Mouse (Mus musculus) limb, embryonic 15.5 days (tissue): Measurements from ENCODE around the gene Fmc1. TPM values are rescaled to one million over a fixed set of nuclear protein-coding genes. Genes with fewer than 3 reads are reported as not detected.

ENCODE experiments used
- ATAC-seq: fragments of 200-750 bp; cut with Nextera tagmentation; 2 replicates; pipeline ENCODE4 v1.8.0; 2017; ENCODE audit warnings: low read depth, moderate TSS enrichment; ENCODE audit not compliant: insufficient number of reproducible peaks, low FRiP score, low TSS enrichment
- H3K27ac ChIP-seq: fragments of 300-500 bp; sonication (generic); 2 replicates; pipeline ENCODE4 v1.5.1; 2015; ENCODE audit warnings: moderate library complexity, mild to moderate bottlenecking, inconsistent platforms
- H3K27me3 ChIP-seq: fragments of 300-500 bp; sonication (generic); 2 replicates; pipeline ENCODE4 v1.6.1; 2015; ENCODE audit warnings: inconsistent platforms
- H3K36me3 ChIP-seq: fragments of 300-500 bp; sonication (generic); 2 replicates; pipeline ENCODE4 v1.6.1; 2015; ENCODE audit warnings: inconsistent platforms
- H3K4me1 ChIP-seq: fragments of 300-500 bp; sonication (generic); 2 replicates; pipeline ENCODE4 v1.6.1; 2015; ENCODE audit warnings: inconsistent platforms
- H3K4me2 ChIP-seq: fragments of 300-500 bp; sonication (generic); 2 replicates; pipeline ENCODE4 v1.6.1; 2015; ENCODE audit warnings: mild to moderate bottlenecking, inconsistent platforms
- H3K4me3 ChIP-seq: fragments of 300-500 bp; sonication (generic); 2 replicates; pipeline ENCODE4 v1.5.1; 2015; ENCODE audit warnings: mild to moderate bottlenecking, inconsistent platforms
- H3K9ac ChIP-seq: fragments of 300-500 bp; sonication (generic); 2 replicates; pipeline ENCODE4 v1.6.1; 2015; ENCODE audit warnings: inconsistent platforms
- H3K9me3 ChIP-seq: fragments of 300-500 bp; sonication (generic); 2 replicates; pipeline ENCODE4 v1.6.1; 2016; ENCODE audit warnings: inconsistent platforms
- WGBS: fragments of 180-500 bp; shearing (Covaris S2); methylation state at CpG from one replicate; pipeline ENCODE4 v1.1.7; 2015; 5-methylcytosine and 5-hydroxymethylcytosine counted together
- polyA plus RNA-seq: library from polyadenylated mRNA; unstranded; fragments of >200 nt; fragmentation: Nextera tagmentation; extraction: Ambion mirVana; gene quantifications from 2 replicates; pipeline ENCODE4 v1.2.1, GENCODE M21; 2015

Gene Fmc1
- polyA plus RNA-seq = 79.5 and 86.9 TPM in 2 replicates

- 5% methylated on average over 41 of the region's 41 CpGs for WGBS
- Histone ChIP-seq H3K27me3 (no peaks in the 10 kb centered on the region), H3K4me1 (peaks cover 6% of the 10 kb centered on the region; the same call in 1 of the 2 replicates), H3K4me3 (peak within 1 kb of the TSS; percentile 92), H3K9me3 (no peaks in the 10 kb centered on the region), H3K27ac (peak within 1 kb of the TSS; percentile 97), H3K4me2 (peak within 1 kb of the TSS; percentile 61), H3K9ac (peak within 1 kb of the TSS; percentile 87), H3K36me3 (no peaks in the 10 kb centered on the region)
- ATAC-seq = peak; percentile 92
These were observed at the start of gene Fmc1 for GRCm38 (mm10) chr6:38533428-38534405. Fmc1 (plus strand) TSS chr6:38533502.

GRCm38 (mm10) chr6:38492550-38492949, 40.8 kb upstream of the Fmc1 start:
- Histone ChIP-seq H3K9ac (no peak overlapping the region), H3K27me3 (no peaks in the 10 kb centered on the region), H3K9me3 (no peaks in the 10 kb centered on the region), H3K36me3 (peaks cover 50% of the 10 kb centered on the region), H3K4me3 (no peak overlapping the region), H3K27ac (no peak overlapping the region), H3K4me2 (no peak overlapping the region), H3K4me1 (no peaks in the 10 kb centered on the region)
- 82% methylated on average over 3 of the region's 3 CpGs for WGBS
- no peak for ATAC-seq

GRCm38 (mm10) chr6:38495641-38496040, 37.7 kb upstream of the Fmc1 start:
- no peak for ATAC-seq
- WGBS = 29% methylated on average over 4 of the region's 4 CpGs
- Histone ChIP-seq H3K27me3 (no peaks in the 10 kb centered on the region), H3K4me3 (no peak overlapping the region), H3K9ac (no peak overlapping the region), H3K4me1 (no peaks in the 10 kb centered on the region), H3K4me2 (no peak overlapping the region), H3K27ac (no peak overlapping the region), H3K9me3 (no peaks in the 10 kb centered on the region), H3K36me3 (peaks cover 57% of the 10 kb centered on the region)

- Histone ChIP-seq H3K4me2 (no peak overlapping the region), H3K27me3 (no peaks in the 10 kb centered on the region), H3K4me1 (no peaks in the 10 kb centered on the region), H3K9me3 (no peaks in the 10 kb centered on the region), H3K9ac (no peak overlapping the region), H3K27ac (no peak overlapping the region), H3K4me3 (no peak overlapping the region), H3K36me3 (no peaks in the 10 kb centered on the region)
- 78% methylated on average over 1 of the region's 1 CpGs for WGBS
- ATAC-seq = no peak
These were observed 21.2 kb upstream of the Fmc1 start for GRCm38 (mm10) chr6:38512096-38512495.

- Histone ChIP-seq H3K4me3 (no peak overlapping the region), H3K9ac (no peak overlapping the region), H3K4me1 (no peaks in the 10 kb centered on the region), H3K27me3 (no peaks in the 10 kb centered on the region), H3K27ac (no peak overlapping the region), H3K9me3 (no peaks in the 10 kb centered on the region), H3K4me2 (no peak overlapping the region), H3K36me3 (no peaks in the 10 kb centered on the region)
- no peak for ATAC-seq
These were observed 20.5 kb upstream of the Fmc1 start for GRCm38 (mm10) chr6:38512830-38513229.

GRCm38 (mm10) chr6:38515201-38515600, 18.1 kb upstream of the Fmc1 start:
- no peaks in the 10 kb centered on the region for H3K4me1 ChIP-seq
- no peak overlapping the region for H3K4me3 ChIP-seq
- no peaks in the 10 kb centered on the region for H3K27me3 ChIP-seq
- H3K36me3 ChIP-seq = no peaks in the 10 kb centered on the region
- H3K9me3 ChIP-seq = no peaks in the 10 kb centered on the region
- no peak overlapping the region for H3K27ac ChIP-seq
- no peak for ATAC-seq
- no peak overlapping the region for H3K4me2 ChIP-seq
- H3K9ac ChIP-seq = no peak overlapping the region
- WGBS = 82% methylated on average over 4 of the region's 4 CpGs

- ATAC-seq = no peak
- Histone ChIP-seq H3K4me1 (peaks cover 3% of the 10 kb centered on the region; the same call in 1 of the 2 replicates), H3K9ac (no peak overlapping the region), H3K27me3 (no peaks in the 10 kb centered on the region), H3K4me3 (no peak overlapping the region), H3K4me2 (0 out of 2 replicates have a peak overlapping the region, but pooled peaks have one; percentile 12), H3K9me3 (no peaks in the 10 kb centered on the region), H3K36me3 (0 out of 2 replicates have a peak, but pooled peaks cover 5% of the 10 kb centered on the region), H3K27ac (no peak overlapping the region)
- WGBS = 26% methylated on average over 8 of the region's 8 CpGs
These were observed 9.5 kb upstream of the Fmc1 start for GRCm38 (mm10) chr6:38523851-38524250.

- no peaks in the 10 kb centered on the region for H3K36me3 ChIP-seq
- no peaks in the 10 kb centered on the region for H3K27me3 ChIP-seq
- H3K9me3 ChIP-seq = no peaks in the 10 kb centered on the region
- WGBS = 42% methylated on average over 5 of the region's 5 CpGs
- H3K4me2 ChIP-seq = no peak overlapping the region
- H3K27ac ChIP-seq = no peak overlapping the region
- ATAC-seq = no peak
- H3K4me3 ChIP-seq = no peak overlapping the region
- H3K9ac ChIP-seq = no peak overlapping the region
- peaks cover 6% of the 10 kb centered on the region; the same call in 1 of the 2 replicates for H3K4me1 ChIP-seq
These were observed 2.0 kb upstream of the Fmc1 start for GRCm38 (mm10) chr6:38531211-38531820.

- Histone ChIP-seq H3K4me3 (peak overlapping the region; percentile 92), H3K27me3 (no peaks in the 10 kb centered on the region), H3K4me1 (peaks cover 6% of the 10 kb centered on the region; the same call in 1 of the 2 replicates), H3K27ac (peak overlapping the region; percentile 97), H3K36me3 (no peaks in the 10 kb centered on the region), H3K4me2 (peak overlapping the region; percentile 61), H3K9ac (peak overlapping the region; percentile 55; the same call in 1 of the 2 replicates), H3K9me3 (no peaks in the 10 kb centered on the region)
- ATAC-seq = peak; percentile 21
- 5% methylated on average over 25 of the region's 25 CpGs for WGBS
These were observed 542 bp upstream of the Fmc1 start for GRCm38 (mm10) chr6:38532500-38533420.

- H3K36me3 ChIP-seq = peaks cover 3% of the 10 kb centered on the region; the same call in 1 of the 2 replicates
- H3K4me2 ChIP-seq = peak overlapping the region; percentile 53
- peaks cover 6% of the 10 kb centered on the region; the same call in 1 of the 2 replicates for H3K4me1 ChIP-seq
- peak; percentile 57 for ATAC-seq
- peak overlapping the region; percentile 97 for H3K27ac ChIP-seq
- H3K9ac ChIP-seq = peak overlapping the region; percentile 87
- peak overlapping the region; percentile 92 for H3K4me3 ChIP-seq
- under 1% methylated on average over 50 of the region's 53 CpGs for WGBS
- no peaks in the 10 kb centered on the region for H3K9me3 ChIP-seq
- H3K27me3 ChIP-seq = no peaks in the 10 kb centered on the region
These were observed 1.5 kb downstream of the Fmc1 start for GRCm38 (mm10) chr6:38534640-38535365.

- Histone ChIP-seq H3K36me3 (peaks cover 8% of the 10 kb centered on the region; the same call in 1 of the 2 replicates), H3K27ac (peak overlapping the region; percentile 97), H3K27me3 (no peaks in the 10 kb centered on the region), H3K4me3 (peak overlapping the region; percentile 92), H3K4me1 (peaks cover 6% of the 10 kb centered on the region; the same call in 1 of the 2 replicates), H3K4me2 (peak overlapping the region; percentile 53), H3K9ac (peak overlapping the region; percentile 87), H3K9me3 (no peaks in the 10 kb centered on the region)
- under 1% methylated on average over 9 of the region's 9 CpGs for WGBS
- ATAC-seq = no peak
These were observed 2.0 kb downstream of the Fmc1 start for GRCm38 (mm10) chr6:38535366-38535690.
